Comparison of ENCODE assay signal across 1 mouse cellular context in the genomic region with DNA sequence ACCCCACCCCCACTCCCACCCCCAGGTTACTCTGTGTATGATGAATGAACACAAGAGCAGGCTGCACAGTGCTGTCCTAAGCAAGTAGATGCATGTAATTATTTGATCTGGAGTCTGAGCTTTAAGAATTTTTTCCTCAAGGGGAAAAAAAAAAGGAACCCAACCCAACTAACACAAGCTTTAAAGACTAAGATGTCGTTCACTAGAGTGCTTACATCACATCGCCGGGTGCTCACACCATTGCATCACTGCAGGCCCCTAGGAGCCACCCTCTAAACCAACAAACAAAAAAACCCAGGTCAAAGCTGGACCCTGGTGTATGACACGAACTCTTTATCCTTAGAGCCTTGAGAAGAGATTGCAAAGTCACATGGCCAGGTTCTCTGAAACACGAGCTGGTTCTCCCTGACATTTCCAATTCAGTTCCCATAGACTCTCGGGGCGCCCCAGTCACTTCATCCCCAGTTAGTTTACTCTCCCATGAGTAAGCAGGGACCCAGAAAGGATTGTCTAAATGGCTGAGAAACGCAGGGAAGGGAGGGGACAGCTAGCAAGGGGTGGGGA.
TF ChIP-seq lines count a peak whose summit lies in the region.

No protein-coding gene starts in this region.

TF ChIP-seq in CH12.LX, 34 proteins besides CTCF, POLR2A, EP300 and RAD21 (continued from another document):
- peak; percentile 86 for TF ChIP-seq MAX (IDR thresholded peaks at IDR 0.05; ENCODE audit: low read length)
- no peak; the same call in 1 of the 2 replicates for TF ChIP-seq MEF2A (IDR thresholded peaks at IDR 0.05; ENCODE audit: borderline replicate concordance, low read depth, low read length)
- no peak for TF ChIP-seq POLR2AphosphoS2 (IDR thresholded peaks at IDR 0.05; ENCODE audit: low read depth, low read length)
- TF ChIP-seq ELF1 (IDR thresholded peaks at IDR 0.05; ENCODE audit: low read depth, low read length): no peak
- TF ChIP-seq USF2 (conservative IDR thresholded peaks at IDR 0.05; ENCODE audit: low read depth, low read length): no peak
- peak; percentile 59; the same call in 1 of the 2 replicates for TF ChIP-seq MYC (IDR thresholded peaks at IDR 0.05; ENCODE audit: low read depth, low read length)
- peak; percentile 66 for TF ChIP-seq MXI1 (IDR thresholded peaks at IDR 0.05; ENCODE audit: low read depth, low read length)
- TF ChIP-seq USF1 (IDR thresholded peaks at IDR 0.05; ENCODE audit: low read depth, low read length): peak; percentile 42
- TF ChIP-seq JUND (conservative IDR thresholded peaks at IDR 0.05; ENCODE audit: low read depth, low read length): 0 out of 2 replicates have a peak, but pooled peaks have one; percentile 30
- no peak; the same call in 1 of the 2 replicates for TF ChIP-seq MAZ (IDR thresholded peaks at IDR 0.05; ENCODE audit: low read depth, low read length)
- peak; percentile 52; the same call in 1 of the 2 replicates for TF ChIP-seq ZNF384 (IDR thresholded peaks at IDR 0.05; ENCODE audit: low read depth, low read length)
- no peak for TF ChIP-seq UBTF (IDR thresholded peaks at IDR 0.05; ENCODE audit: low read depth, low read length)
- no peak for TF ChIP-seq TCF12 (IDR thresholded peaks at IDR 0.05; ENCODE audit: low read depth, low read length)
- peak; percentile 48; the same call in 1 of the 2 replicates for TF ChIP-seq NELFE (IDR thresholded peaks at IDR 0.05; ENCODE audit: low read depth, low read length)
- no peak for TF ChIP-seq PAX5 (IDR thresholded peaks at IDR 0.05; ENCODE audit: low read length)
- TF ChIP-seq ZMIZ1 (IDR thresholded peaks at IDR 0.05; ENCODE audit: low read depth, low read length): no peak; the same call in 1 of the 2 replicates
- no peak for TF ChIP-seq HCFC1 (IDR thresholded peaks at IDR 0.05; ENCODE audit: low read depth, low read length)
- no peak; the same call in 1 of the 2 replicates for TF ChIP-seq SIN3A (IDR thresholded peaks at IDR 0.05; ENCODE audit: low read length)
- TF ChIP-seq NRF1 (IDR thresholded peaks at IDR 0.05; ENCODE audit: low read depth, low read length): no peak
- TF ChIP-seq SMC3 (IDR thresholded peaks at IDR 0.05; ENCODE audit: low read depth, low read length): no peak
- peak; percentile 39; the same call in 1 of the 2 replicates for TF ChIP-seq ETS1 (conservative IDR thresholded peaks at IDR 0.05; ENCODE audit: low read depth, low read length)
- no peak for TF ChIP-seq JUN (IDR thresholded peaks at IDR 0.05; ENCODE audit: insufficient read depth, low read depth, low read length)
- TF ChIP-seq RCOR1 (conservative IDR thresholded peaks at IDR 0.05; ENCODE audit: low read depth, low read length): peak; percentile 42; the same call in 1 of the 2 replicates
- no peak for TF ChIP-seq CHD2 (IDR thresholded peaks at IDR 0.05; ENCODE audit: low read length)
- TF ChIP-seq ZKSCAN1 (IDR thresholded peaks at IDR 0.05; ENCODE audit: borderline replicate concordance, low read depth, low read length): no peak
- no peak for TF ChIP-seq KAT2A (IDR thresholded peaks at IDR 0.05; ENCODE audit: insufficient replicate concordance, low read length)
- 0 out of 2 replicates have a peak, but pooled peaks have one; percentile 54 for TF ChIP-seq TBP (conservative IDR thresholded peaks at IDR 0.05; ENCODE audit: low read depth, low read length)
- no peak; the same call in 1 of the 2 replicates for TF ChIP-seq MAFK (IDR thresholded peaks at IDR 0.05; ENCODE audit: insufficient replicate concordance, low read length)
- no peak for TF ChIP-seq E2F4 (IDR thresholded peaks at IDR 0.05; ENCODE audit: insufficient replicate concordance, low read depth, low read length)
- peak; percentile 30; the same call in 1 of the 2 replicates for TF ChIP-seq IRF4 (IDR thresholded peaks at IDR 0.05; ENCODE audit: low read depth, low read length)
- TF ChIP-seq GABPA (IDR thresholded peaks at IDR 0.05; ENCODE audit: insufficient replicate concordance, low read depth, low read length): no peak
- no peak; the same call in 1 of the 2 replicates for TF ChIP-seq CHD1 (IDR thresholded peaks at IDR 0.05; ENCODE audit: low read depth, low read length)
